Mouse (Mus musculus) CH12.LX (cell line): Measurements from ENCODE around the gene Abt1.

ENCODE experiments used
- CHD2 ChIP-seq: IDR thresholded peaks from 2 replicates; pipeline ENCODE4 v1.6.1; 2011; ENCODE audit warnings: low read length, improper control_type of control experiment
- CTCF ChIP-seq, 2 experiments: IDR thresholded peaks in 1 of 2; conservative IDR thresholded peaks in 1 of 2; 2 replicates each; pipeline ENCODE4 v1.5.1; 2011 to 2012; ENCODE audit warnings: low read depth in 2 of 2, low read length in 2 of 2, improper control_type of control experiment in 1 of 2, inconsistent platforms in 1 of 2, mild to moderate bottlenecking in 1 of 2, moderate library complexity in 1 of 2
- EP300 ChIP-seq: IDR thresholded peaks from 2 replicates; pipeline ENCODE4 v1.6.1; 2011; ENCODE audit warnings: low read length, improper control_type of control experiment
- KAT2A ChIP-seq: IDR thresholded peaks from 2 replicates; pipeline ENCODE4 v1.6.1; 2012; ENCODE audit warnings: low read length, improper control_type of control experiment, inconsistent platforms; ENCODE audit not compliant: insufficient replicate concordance
- MAZ ChIP-seq: IDR thresholded peaks from 2 replicates; pipeline ENCODE4 v1.6.1; 2012; ENCODE audit warnings: low read depth, mild to moderate bottlenecking, inconsistent platforms, low read length, improper control_type of control experiment, moderate library complexity
- MXI1 ChIP-seq: IDR thresholded peaks from 2 replicates; pipeline ENCODE4 v1.6.1; 2011; ENCODE audit warnings: mild to moderate bottlenecking, low read depth, low read length, improper control_type of control experiment
- POLR2A ChIP-seq: IDR thresholded peaks from 2 replicates; pipeline ENCODE4 v1.6.1; 2011; ENCODE audit warnings: low read depth, mild to moderate bottlenecking, improper control_type of control experiment, low read length
- USF1 ChIP-seq: IDR thresholded peaks from 2 replicates; pipeline ENCODE4 v1.6.1; 2014; ENCODE audit warnings: low read depth, mild to moderate bottlenecking, inconsistent platforms, low read length, improper control_type of control experiment
- USF2 ChIP-seq: conservative IDR thresholded peaks from 2 replicates; pipeline ENCODE4 v1.6.1; 2011; ENCODE audit warnings: low read depth, low read length, improper control_type of control experiment
- ZC3H11A ChIP-seq: IDR thresholded peaks from 2 replicates; pipeline ENCODE4 v1.6.1; 2012; ENCODE audit warnings: low read depth, mild to moderate bottlenecking, inconsistent platforms, low read length, improper control_type of control experiment
- ZNF384 ChIP-seq: IDR thresholded peaks from 2 replicates; pipeline ENCODE4 v1.6.1; 2012; ENCODE audit warnings: low read depth, low read length, improper control_type of control experiment, inconsistent platforms

DNA sequence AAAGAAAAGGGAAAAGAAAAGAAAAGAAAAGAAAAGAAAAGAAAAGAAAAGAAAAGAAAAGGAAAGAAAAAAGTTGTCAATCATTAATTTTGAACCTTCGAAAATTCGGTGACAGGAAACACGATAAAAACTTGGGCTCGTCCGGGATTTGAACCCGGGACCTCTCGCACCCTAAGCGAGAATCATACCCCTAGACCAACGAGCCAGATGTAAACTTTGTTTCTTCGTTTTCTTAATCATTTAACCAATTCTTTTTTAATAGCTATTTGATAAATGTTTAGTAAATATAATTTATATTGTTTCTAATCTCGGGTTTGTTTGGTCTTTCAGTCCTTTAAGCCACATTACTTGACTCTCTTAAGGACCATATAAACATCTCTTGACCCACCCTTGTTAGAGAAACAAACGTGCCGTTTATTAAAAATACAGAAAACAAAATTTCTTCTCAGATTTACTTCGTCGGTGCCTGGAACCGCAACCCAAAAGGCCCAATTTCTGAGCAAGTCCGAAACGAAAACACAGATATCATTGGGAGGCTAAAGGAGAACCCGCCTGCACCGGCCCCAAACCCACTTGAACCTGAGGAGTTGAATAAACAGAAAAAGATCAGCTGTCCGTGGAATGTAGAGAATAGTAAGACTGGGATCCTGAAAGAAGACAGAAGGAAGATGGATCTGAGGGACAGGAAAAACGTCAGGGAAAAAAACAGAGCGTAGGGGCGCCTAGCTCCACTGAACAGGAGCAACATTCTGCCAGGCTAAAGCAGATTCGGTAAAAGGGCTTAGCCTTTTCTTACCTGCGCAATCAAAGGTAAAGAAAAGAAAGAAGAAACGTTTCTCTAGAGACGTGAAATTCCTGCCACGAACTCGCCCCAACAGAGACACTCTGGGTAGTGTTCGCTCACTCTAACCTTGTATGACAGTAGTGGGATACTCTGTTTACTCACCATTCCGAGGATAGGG lies 13.5 kb upstream of the Abt1 start:
- TF ChIP-seq CHD2 (no peak), EP300 (no peak), CTCF (conservative IDR thresholded peaks at IDR 0.05 in 1 of 2, IDR thresholded peaks at IDR 0.05 in 1 of 2; ENCODE audit: low read depth in 2 of 2, low read length in 2 of 2) (no peak), ZC3H11A (no peak), USF1 (no peak), USF2 (no peak), MXI1 (no peak), ZNF384 (no peak), POLR2A (no peak), MAZ (no peak), KAT2A (no peak)
